Mouse (Mus musculus): ENCODE data around the gene Exosc8. TPM values are rescaled to one million over a fixed set of nuclear protein-coding genes. Genes with fewer than 3 reads are reported as not detected.
"Not testable (repeated sequence)": the region's sequence is repeated elsewhere in the genome, so short reads cannot be mapped to it uniquely, and the experiment has no call there.

The Exosc8 gene
- polyA plus RNA-seq, 1 experiment from 2014 or later: 37.1 TPM

GRCm38 (mm10) chr3:54766811-54767210 is 31.6 kb upstream of the Exosc8 start:
- TF ChIP-seq EP300 (optimal IDR thresholded peaks at IDR 0.05) (no peak), CTCF (IDR thresholded peaks at IDR 0.05; ENCODE audit: low read depth) (no peak)
- Histone ChIP-seq H3K36me3 (ENCODE audit: control insufficient read depth, insufficient read depth, low read length) (no peaks in the 10 kb centered on the region), H3K4me1 (replicated peaks; ENCODE audit: control insufficient read depth, insufficient read depth) (no peaks in the 10 kb centered on the region), H3K4me2 (replicated peaks; ENCODE audit: low read depth) (0 out of 2 replicates have a peak overlapping the region, but pooled peaks have one; percentile 20), H3K4me3 (ENCODE audit: low read depth, low read length) (no peak overlapping the region), H3K9me3 (ENCODE audit: control insufficient read depth, low read length) (no peaks in the 10 kb centered on the region), H3K9ac (ENCODE audit: low read length) (no peak overlapping the region), H3K27ac (replicated peaks) (0 out of 2 replicates have a peak overlapping the region, but pooled peaks have one; percentile 35), H3K27me3 (ENCODE audit: control insufficient read depth, insufficient read depth, low read length) (no peaks in the 10 kb centered on the region)
- no peak for DNase-seq (ENCODE audit: low spot score)
- ATAC-seq (ENCODE audit: low FRiP score, low TSS enrichment): no peak
- 50% methylated on average over 5 of the region's 5 CpGs for WGBS

GRCm38 (mm10) chr3:54766034-54766433 is 30.8 kb upstream of the Exosc8 start:
- Histone ChIP-seq H3K27me3 (ENCODE audit: control insufficient read depth, insufficient read depth, low read length) (no peaks in the 10 kb centered on the region), H3K4me2 (replicated peaks; ENCODE audit: low read depth) (0 out of 2 replicates have a peak overlapping the region, but pooled peaks have one; percentile 1), H3K36me3 (ENCODE audit: control insufficient read depth, insufficient read depth, low read length) (no peaks in the 10 kb centered on the region), H3K4me1 (replicated peaks; ENCODE audit: control insufficient read depth, insufficient read depth) (no peaks in the 10 kb centered on the region), H3K9ac (ENCODE audit: low read length) (no peak overlapping the region), H3K4me3 (ENCODE audit: low read depth, low read length) (no peak overlapping the region), H3K9me3 (ENCODE audit: control insufficient read depth, low read length) (no peaks in the 10 kb centered on the region), H3K27ac (replicated peaks) (0 out of 2 replicates have a peak overlapping the region, but pooled peaks have one; percentile 35)
- ATAC-seq (ENCODE audit: low FRiP score, low TSS enrichment) (no peak), DNase-seq (ENCODE audit: low spot score) (no peak)
- WGBS: 47% methylated on average over 14 of the region's 14 CpGs
- TF ChIP-seq CTCF (IDR thresholded peaks at IDR 0.05; ENCODE audit: low read depth): no peak
- no peak for TF ChIP-seq EP300 (optimal IDR thresholded peaks at IDR 0.05)

GRCm38 (mm10) chr3:54765521-54765920 is 30.3 kb upstream of the Exosc8 start:
- not testable (repeated sequence) for H3K27me3 ChIP-seq (ENCODE audit: control insufficient read depth, insufficient read depth, low read length); H3K9me3 ChIP-seq (ENCODE audit: control insufficient read depth, low read length); H3K36me3 ChIP-seq (ENCODE audit: control insufficient read depth, insufficient read depth, low read length); DNase-seq (ENCODE audit: low spot score); H3K4me2 ChIP-seq (replicated peaks; ENCODE audit: low read depth); H3K4me3 ChIP-seq (ENCODE audit: low read depth, low read length); H3K9ac ChIP-seq (ENCODE audit: low read length); H3K4me1 ChIP-seq (replicated peaks; ENCODE audit: control insufficient read depth, insufficient read depth); H3K27ac ChIP-seq (replicated peaks); ATAC-seq (ENCODE audit: low FRiP score, low TSS enrichment)
- TF ChIP-seq CTCF (IDR thresholded peaks at IDR 0.05; ENCODE audit: low read depth): peak; percentile 62
- 85% methylated on average over 6 of the region's 6 CpGs for WGBS

- no peak for ATAC-seq (ENCODE audit: low FRiP score, low TSS enrichment)
- no peaks in the 10 kb centered on the region for H3K4me1 ChIP-seq (replicated peaks; ENCODE audit: control insufficient read depth, insufficient read depth)
- no peak overlapping the region for H3K9ac ChIP-seq (ENCODE audit: low read length)
- H3K27ac ChIP-seq (replicated peaks): no peak overlapping the region
- 0 out of 2 replicates have a peak overlapping the region, but pooled peaks have one; percentile 8 for H3K4me3 ChIP-seq (ENCODE audit: low read depth, low read length)
- H3K9me3 ChIP-seq (ENCODE audit: control insufficient read depth, low read length): no peaks in the 10 kb centered on the region
- H3K36me3 ChIP-seq (ENCODE audit: control insufficient read depth, insufficient read depth, low read length): no peaks in the 10 kb centered on the region
- no peak overlapping the region for H3K4me2 ChIP-seq (replicated peaks; ENCODE audit: low read depth)
- 62% methylated on average over 18 of the region's 18 CpGs for WGBS
- TF ChIP-seq CTCF (IDR thresholded peaks at IDR 0.05; ENCODE audit: low read depth) (no peak), EP300 (optimal IDR thresholded peaks at IDR 0.05) (no peak)
- H3K27me3 ChIP-seq (ENCODE audit: control insufficient read depth, insufficient read depth, low read length): no peaks in the 10 kb centered on the region
- DNase-seq (ENCODE audit: low spot score): no peak
These were observed 29.2 kb upstream of the Exosc8 start for GRCm38 (mm10) chr3:54764418-54764817.

- Histone ChIP-seq H3K36me3 (ENCODE audit: control insufficient read depth, insufficient read depth, low read length) (no peaks in the 10 kb centered on the region), H3K9me3 (ENCODE audit: control insufficient read depth, low read length) (no peaks in the 10 kb centered on the region), H3K9ac (ENCODE audit: low read length) (no peak overlapping the region), H3K4me3 (ENCODE audit: low read depth, low read length) (no peak overlapping the region), H3K27me3 (ENCODE audit: control insufficient read depth, insufficient read depth, low read length) (no peaks in the 10 kb centered on the region), H3K27ac (replicated peaks) (no peak overlapping the region), H3K4me1 (replicated peaks; ENCODE audit: control insufficient read depth, insufficient read depth) (no peaks in the 10 kb centered on the region), H3K4me2 (replicated peaks; ENCODE audit: low read depth) (no peak overlapping the region)
- TF ChIP-seq EP300 (optimal IDR thresholded peaks at IDR 0.05) (no peak), CTCF (IDR thresholded peaks at IDR 0.05; ENCODE audit: low read depth) (no peak)
- ATAC-seq (ENCODE audit: low FRiP score, low TSS enrichment): no peak
- DNase-seq (ENCODE audit: low spot score): no peak
- WGBS: 72% methylated on average over 1 of the region's 1 CpGs
These were observed 26.1 kb upstream of the Exosc8 start for GRCm38 (mm10) chr3:54761258-54761657.

- H3K4me2 ChIP-seq (replicated peaks; ENCODE audit: low read depth): no peak overlapping the region
- TF ChIP-seq EP300 (optimal IDR thresholded peaks at IDR 0.05): no peak
- no peak for TF ChIP-seq CTCF (IDR thresholded peaks at IDR 0.05; ENCODE audit: low read depth)
- no peak overlapping the region for H3K27ac ChIP-seq (replicated peaks)
- H3K4me3 ChIP-seq (ENCODE audit: low read depth, low read length): no peak overlapping the region
- H3K9me3 ChIP-seq (ENCODE audit: control insufficient read depth, low read length): no peaks in the 10 kb centered on the region
- 58% methylated on average over 15 of the region's 15 CpGs for WGBS
- DNase-seq (ENCODE audit: low spot score) (no peak), ATAC-seq (ENCODE audit: low FRiP score, low TSS enrichment) (no peak)
- H3K27me3 ChIP-seq (ENCODE audit: control insufficient read depth, insufficient read depth, low read length): no peaks in the 10 kb centered on the region
- H3K36me3 ChIP-seq (ENCODE audit: control insufficient read depth, insufficient read depth, low read length): no peaks in the 10 kb centered on the region
- H3K4me1 ChIP-seq (replicated peaks; ENCODE audit: control insufficient read depth, insufficient read depth): peaks cover 2% of the 10 kb centered on the region; the same call in 1 of the 2 replicates
- H3K9ac ChIP-seq (ENCODE audit: low read length): no peak overlapping the region
These were observed 25.3 kb upstream of the Exosc8 start for GRCm38 (mm10) chr3:54760321-54761115.

Data from stomach, postnatal 0 days (tissue).